Mouse (Mus musculus) G1E (cell line): ENCODE data around the gene Prkca.

Experiments used
- CTCF ChIP-seq: IDR thresholded peaks from 2 replicates; pipeline ENCODE4 v1.5.1; 2012; ENCODE audit warnings: low read depth, low read length, inconsistent platforms, mixed read lengths
- GATA1 ChIP-seq: IDR thresholded peaks from 2 replicates; pipeline ENCODE4 v1.6.1; 2012; ENCODE audit warnings: borderline replicate concordance, low read length, inconsistent platforms, mixed read lengths
- POLR2AphosphoS5 ChIP-seq: IDR thresholded peaks from 2 replicates; pipeline ENCODE4 v1.6.1; 2012; ENCODE audit warnings: low read depth, low read length, inconsistent platforms; ENCODE audit not compliant: insufficient replicate concordance
- TAL1 ChIP-seq: conservative IDR thresholded peaks from 2 replicates; pipeline ENCODE4 v1.6.1; 2012; ENCODE audit warnings: low read depth, low read length, inconsistent platforms, mixed read lengths

DNA sequence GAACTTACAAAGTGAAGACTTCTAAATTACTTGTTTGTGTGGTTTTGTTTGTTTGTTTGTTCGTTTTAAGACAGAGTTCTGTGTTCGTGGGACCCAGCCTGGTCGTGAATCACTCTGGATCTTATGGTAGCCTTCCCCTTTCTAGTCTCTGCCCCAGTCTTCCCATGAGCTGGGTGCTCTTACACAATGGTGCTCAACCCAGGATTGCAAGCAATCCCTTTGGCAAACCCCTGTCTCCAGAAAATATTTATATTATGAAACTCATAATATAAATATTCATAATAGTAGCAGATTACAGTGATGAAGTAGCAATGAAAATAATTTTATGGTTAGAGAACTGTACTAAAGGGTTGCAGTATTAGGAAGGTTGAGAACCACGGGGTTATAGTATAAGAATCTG is 12.3 kb upstream of the Prkca start:
- TF ChIP-seq CTCF (no peak), GATA1 (no peak), TAL1 (no peak), POLR2AphosphoS5 (no peak)
